Mouse (Mus musculus): ENCODE results near the gene Dock2. TPM values are rescaled to one million over a fixed set of nuclear protein-coding genes. Genes with fewer than 3 reads are reported as not detected.
"Not testable (repeated sequence)": the region's sequence is repeated elsewhere in the genome, so short reads cannot be mapped to it uniquely, and the experiment has no call there.

Gene Dock2
- polyA plus RNA-seq (2016; fragmentation: Nextera tagmentation; extraction: Ambion mirVana): 0.68 and 1.2 TPM in 2 replicates

DNA sequence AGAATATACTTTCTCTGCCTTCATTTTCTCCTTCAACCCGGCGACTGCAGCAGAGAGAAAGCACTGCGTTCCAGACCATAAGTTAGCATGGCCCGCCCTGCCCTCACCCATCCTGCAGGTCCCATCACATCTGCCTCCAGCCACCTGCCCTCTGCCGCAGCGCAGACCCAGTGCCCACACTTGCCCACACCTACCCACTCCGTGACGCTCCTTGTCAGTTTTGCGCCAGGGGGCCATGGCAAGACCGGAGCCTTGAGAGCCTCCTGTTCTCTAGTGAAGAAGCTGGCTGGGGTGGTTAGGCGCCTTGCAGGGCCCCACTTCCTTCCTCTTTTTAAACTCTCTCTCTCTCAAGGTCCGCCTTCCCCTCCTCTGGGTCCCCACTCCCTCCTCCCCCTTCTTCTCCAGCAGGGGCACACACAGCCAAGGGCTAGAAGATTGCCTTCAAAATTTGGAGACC lies at the start of gene Dock2:
Gene Dock2 (minus strand): TSS at position 306 of the 457 bp plus-strand sequence.
- WGBS: 77% methylated on average over 12 of the region's 12 CpGs
- Histone ChIP-seq H3K9me3 (no peaks in the 10 kb centered on the region), H3K4me1 (no peaks in the 10 kb centered on the region), H3K4me3 (no peak within 1 kb of the TSS), H3K27ac (no peak within 1 kb of the TSS), H3K36me3 (no peaks in the 10 kb centered on the region), H3K27me3 (ENCODE audit: insufficient read depth, poor library complexity, severe bottlenecking) (peaks cover 4% of the 10 kb centered on the region; the same call in 1 of the 2 replicates)
- DNase-seq (ENCODE audit: low spot score): no peak

DNA sequence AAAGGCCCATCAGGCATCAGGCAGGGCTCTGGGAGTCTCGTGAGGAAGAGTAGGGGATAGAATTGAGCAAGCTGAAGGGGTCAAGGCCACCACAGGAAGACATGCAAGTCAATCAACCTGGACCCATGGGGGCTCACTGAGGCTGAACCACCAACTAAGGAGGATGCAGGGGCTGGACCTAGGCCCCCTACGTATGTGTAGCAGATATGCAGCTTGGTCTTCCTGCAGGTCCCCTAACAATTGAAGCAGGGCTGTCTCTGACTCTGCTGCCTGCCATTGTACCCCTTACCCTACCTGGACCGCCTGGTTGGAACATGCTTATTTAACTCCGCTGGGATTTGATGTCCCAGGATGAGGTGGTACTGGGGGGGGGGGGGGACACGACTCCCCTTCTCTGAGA lies 49.0 kb upstream of the Dock2 start:
- Histone ChIP-seq H3K4me3 (peak overlapping the region; percentile 78), H3K36me3 (peaks cover 25% of the 10 kb centered on the region), H3K27ac (peak overlapping the region; percentile 92), H3K27me3 (ENCODE audit: insufficient read depth, poor library complexity, severe bottlenecking) (no peaks in the 10 kb centered on the region), H3K9me3 (no peaks in the 10 kb centered on the region), H3K4me1 (peaks cover 6% of the 10 kb centered on the region)
- 19% methylated on average over 5 of the region's 5 CpGs for WGBS
- no peak for DNase-seq (ENCODE audit: low spot score)

DNA sequence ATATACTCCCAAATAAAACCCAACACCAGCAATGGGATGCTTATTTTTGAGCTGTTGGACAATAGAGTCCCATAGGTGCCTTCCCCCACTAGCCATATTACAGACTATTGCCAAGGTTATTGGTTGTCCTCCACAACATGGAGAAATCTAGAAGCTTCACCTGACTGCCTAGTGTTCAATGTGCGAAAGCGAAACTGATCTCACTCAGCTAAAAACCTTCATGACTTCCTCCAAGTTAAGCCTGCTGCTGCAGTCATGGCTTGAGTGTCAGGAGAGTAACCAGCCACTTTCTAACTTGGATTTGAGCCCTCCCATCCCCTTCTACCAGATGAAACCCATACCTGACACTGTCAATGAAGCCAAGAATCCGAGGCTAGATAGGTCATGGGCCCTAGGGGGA lies 44.1 kb upstream of the Dock2 start:
- no peak overlapping the region for H3K27ac ChIP-seq
- no peaks in the 10 kb centered on the region for H3K27me3 ChIP-seq (ENCODE audit: insufficient read depth, poor library complexity, severe bottlenecking)
- H3K36me3 ChIP-seq: peaks cover 45% of the 10 kb centered on the region
- no peak for DNase-seq (ENCODE audit: low spot score)
- WGBS: 87% methylated on average over 3 of the region's 3 CpGs
- H3K4me3 ChIP-seq: no peak overlapping the region
- H3K4me1 ChIP-seq: peaks cover 5% of the 10 kb centered on the region
- no peaks in the 10 kb centered on the region for H3K9me3 ChIP-seq

DNA sequence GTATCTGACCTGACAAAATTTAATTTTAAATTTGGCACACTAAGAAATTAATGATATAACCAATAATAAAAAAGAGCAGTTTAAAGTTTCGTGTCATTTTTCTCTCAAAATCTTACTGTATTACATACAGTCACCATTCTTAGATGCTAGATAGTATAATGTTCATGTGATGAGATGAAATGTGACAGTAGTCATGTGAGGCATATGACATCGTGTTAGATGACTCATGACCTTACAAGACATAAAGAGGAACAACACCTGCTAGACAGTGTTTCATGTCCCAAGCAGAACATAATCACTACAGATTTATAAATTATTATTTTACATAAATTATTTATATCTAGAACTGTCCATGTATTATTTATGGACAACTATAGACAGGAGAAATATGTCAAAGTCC lies 43.2 kb upstream of the Dock2 start:
- Histone ChIP-seq H3K9me3 (no peaks in the 10 kb centered on the region), H3K36me3 (peaks cover 51% of the 10 kb centered on the region), H3K27me3 (ENCODE audit: insufficient read depth, poor library complexity, severe bottlenecking) (no peaks in the 10 kb centered on the region), H3K4me3 (no peak overlapping the region), H3K4me1 (no peaks in the 10 kb centered on the region), H3K27ac (no peak overlapping the region)
- 84% methylated on average over 2 of the region's 2 CpGs for WGBS
- DNase-seq (ENCODE audit: low spot score): no peak

DNA sequence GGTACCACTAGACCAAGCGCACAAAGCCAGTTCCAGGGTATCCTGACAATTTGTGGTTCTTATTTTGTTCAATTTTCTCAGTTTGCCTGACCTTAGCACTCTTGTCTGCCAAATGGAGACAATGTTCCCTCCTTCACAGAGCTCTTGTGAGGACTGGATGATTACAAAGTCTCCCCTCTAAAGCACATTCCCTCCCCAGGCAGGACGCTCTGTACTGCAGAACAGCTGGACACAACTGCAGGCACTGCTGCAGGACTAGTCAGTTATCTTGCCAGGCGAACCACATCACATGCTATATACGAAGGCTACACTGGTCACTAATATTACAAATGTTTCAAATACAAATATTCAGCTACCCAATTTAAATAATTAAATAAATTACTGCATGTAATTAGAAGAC lies 41.1 kb upstream of the Dock2 start:
- Histone ChIP-seq H3K9me3 (no peaks in the 10 kb centered on the region), H3K36me3 (peaks cover 63% of the 10 kb centered on the region), H3K27ac (no peak overlapping the region), H3K27me3 (ENCODE audit: insufficient read depth, poor library complexity, severe bottlenecking) (no peaks in the 10 kb centered on the region), H3K4me1 (no peaks in the 10 kb centered on the region), H3K4me3 (no peak overlapping the region)
- WGBS: 95% methylated on average over 4 of the region's 4 CpGs
- DNase-seq (ENCODE audit: low spot score): no peak

DNA sequence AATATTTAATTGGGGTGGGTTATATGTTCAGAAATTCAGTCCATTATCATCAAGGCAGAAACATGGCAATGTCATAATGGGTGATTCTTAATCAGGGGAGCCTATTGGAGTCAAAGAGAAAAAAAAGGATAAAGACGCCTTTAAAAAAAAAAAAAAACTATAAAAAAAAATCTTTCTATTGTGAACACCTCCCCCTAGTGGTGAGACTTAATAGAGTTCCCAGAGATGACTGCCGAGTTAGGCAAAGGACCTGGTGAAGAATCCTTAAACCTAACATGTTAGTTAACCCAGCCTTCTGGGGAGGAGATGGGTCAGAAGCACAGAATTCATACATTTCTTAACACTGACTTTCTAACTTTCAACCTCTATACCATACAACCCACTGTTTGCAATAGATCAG lies 31.1 kb upstream of the Dock2 start:
- Histone ChIP-seq H3K27ac (no peak overlapping the region), H3K36me3 (peaks cover 73% of the 10 kb centered on the region), H3K9me3 (no peaks in the 10 kb centered on the region), H3K4me1 (no peaks in the 10 kb centered on the region), H3K27me3 (ENCODE audit: insufficient read depth, poor library complexity, severe bottlenecking) (no peaks in the 10 kb centered on the region), H3K4me3 (no peak overlapping the region)
- 28% methylated on average over 2 of the region's 2 CpGs for WGBS
- DNase-seq (ENCODE audit: low spot score): no peak

DNA sequence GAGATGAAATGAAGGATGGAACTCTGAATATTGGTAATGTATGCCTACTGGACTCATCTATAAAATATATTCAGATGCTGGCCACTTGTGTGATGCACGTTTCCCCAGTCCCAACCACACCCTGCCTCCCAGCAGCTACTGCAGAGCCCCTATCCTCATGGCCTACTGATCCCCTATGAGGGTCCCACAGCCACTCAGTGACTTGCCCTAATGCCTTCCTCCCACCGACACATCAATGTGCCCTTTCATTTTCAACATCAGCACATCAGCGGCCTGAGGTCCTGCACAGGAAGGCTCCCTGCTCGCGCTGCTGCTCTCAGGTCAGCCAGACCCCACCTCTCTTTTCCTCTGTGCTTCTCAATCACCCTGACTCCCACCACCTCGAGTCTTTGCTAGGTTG lies 30.6 kb upstream of the Dock2 start:
- Histone ChIP-seq H3K27me3 (ENCODE audit: insufficient read depth, poor library complexity, severe bottlenecking) (no peaks in the 10 kb centered on the region), H3K36me3 (peaks cover 73% of the 10 kb centered on the region), H3K27ac (no peak overlapping the region), H3K4me3 (no peak overlapping the region), H3K4me1 (no peaks in the 10 kb centered on the region), H3K9me3 (no peaks in the 10 kb centered on the region)
- 85% methylated on average over 6 of the region's 6 CpGs for WGBS
- no peak for DNase-seq (ENCODE audit: low spot score)

DNA sequence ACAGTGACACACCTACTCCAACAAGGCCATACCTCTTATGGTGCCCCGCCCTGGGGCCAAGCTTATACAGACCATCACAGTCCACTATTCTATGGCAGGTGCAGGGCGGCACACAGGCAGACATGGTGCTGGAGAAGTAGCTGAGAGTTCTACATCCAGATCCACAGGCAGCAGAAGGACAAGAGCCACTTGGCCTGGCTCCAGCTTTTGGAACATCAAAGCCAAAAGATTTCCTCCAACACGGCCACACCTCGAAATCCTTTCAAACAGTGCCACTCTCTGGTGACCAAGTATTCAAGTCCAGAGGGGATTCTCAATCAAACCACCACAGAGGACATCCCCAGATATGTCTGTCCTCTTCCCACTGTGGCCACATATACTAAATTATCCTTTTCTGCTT lies 21.3 kb upstream of the Dock2 start:
- H3K27ac ChIP-seq; H3K36me3 ChIP-seq; H3K4me3 ChIP-seq; H3K9me3 ChIP-seq; H3K4me1 ChIP-seq; DNase-seq (ENCODE audit: low spot score); H3K27me3 ChIP-seq (ENCODE audit: insufficient read depth, poor library complexity, severe bottlenecking): not testable (repeated sequence)
- 84% methylated on average over 4 of the region's 4 CpGs for WGBS

DNA sequence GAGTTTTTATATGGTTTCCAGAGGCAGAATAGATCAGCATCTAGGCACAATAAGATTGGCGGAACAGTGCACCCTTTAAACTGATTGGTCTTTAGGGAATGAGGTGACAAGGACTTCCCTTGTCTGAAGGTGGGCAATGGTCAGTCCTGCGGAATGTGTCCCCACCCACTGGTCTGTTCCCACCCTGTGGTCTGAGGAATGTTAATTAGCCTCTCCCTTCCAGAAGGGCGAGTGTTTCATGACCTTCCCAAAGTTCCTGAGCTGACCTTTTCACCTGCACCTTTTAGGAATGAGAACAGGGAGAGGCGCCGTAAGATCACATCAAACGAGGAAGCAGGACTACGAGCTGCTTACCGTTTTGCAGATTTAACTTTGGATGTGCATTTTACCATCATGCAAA lies 14.4 kb upstream of the Dock2 start:
- 48% methylated on average over 8 of the region's 8 CpGs for WGBS
- H3K27me3 ChIP-seq (ENCODE audit: insufficient read depth, poor library complexity, severe bottlenecking); H3K9me3 ChIP-seq; H3K4me1 ChIP-seq; H3K4me3 ChIP-seq; H3K27ac ChIP-seq; DNase-seq (ENCODE audit: low spot score); H3K36me3 ChIP-seq: not testable (repeated sequence)

DNA sequence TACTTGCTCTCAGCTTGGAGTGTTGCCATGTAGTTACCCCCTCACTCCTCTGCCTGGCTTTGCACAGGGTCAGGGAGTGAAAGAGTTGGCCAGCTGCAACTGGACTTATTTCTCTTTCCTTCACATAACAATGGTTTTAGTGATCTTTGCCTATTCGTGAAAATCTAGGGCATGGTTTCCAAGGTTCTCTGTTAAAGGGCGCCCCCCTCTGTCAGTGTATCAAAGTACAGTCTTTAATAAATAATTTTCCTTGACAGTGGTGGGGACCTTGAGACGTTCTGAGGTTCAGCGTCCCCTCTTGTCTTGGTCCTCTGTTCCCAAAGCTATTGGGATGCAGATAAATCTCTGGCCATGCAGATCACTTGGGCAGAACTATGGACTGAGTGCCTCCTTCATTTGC lies 12.4 kb upstream of the Dock2 start:
- Histone ChIP-seq H3K9me3 (no peaks in the 10 kb centered on the region), H3K36me3 (no peaks in the 10 kb centered on the region), H3K27ac (no peak overlapping the region), H3K27me3 (ENCODE audit: insufficient read depth, poor library complexity, severe bottlenecking) (no peaks in the 10 kb centered on the region), H3K4me1 (0 out of 2 replicates have a peak, but pooled peaks cover 2% of the 10 kb centered on the region), H3K4me3 (no peak overlapping the region)
- WGBS: 24% methylated on average over 4 of the region's 4 CpGs
- no peak for DNase-seq (ENCODE audit: low spot score)

DNA sequence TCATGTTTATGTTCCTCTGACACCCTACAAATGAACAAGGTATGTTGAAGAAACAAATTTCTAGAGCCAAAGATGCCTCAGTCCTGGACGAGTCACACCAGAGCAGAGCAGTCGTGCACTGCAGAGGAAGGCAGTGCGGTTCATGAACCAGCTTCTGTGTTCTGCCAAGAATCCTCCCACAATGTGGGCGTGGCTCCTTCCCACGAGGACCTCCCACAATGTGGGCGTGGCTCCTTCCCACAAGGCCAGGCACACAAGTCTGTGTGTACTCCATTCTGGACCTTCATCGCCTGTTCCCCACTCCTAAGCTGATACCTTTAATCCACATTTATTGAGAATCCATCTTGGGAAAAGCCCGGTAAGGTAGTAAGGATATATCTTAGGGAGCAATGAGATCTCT lies 8.2 kb upstream of the Dock2 start:
- no peaks in the 10 kb centered on the region for H3K27me3 ChIP-seq (ENCODE audit: insufficient read depth, poor library complexity, severe bottlenecking)
- WGBS: 56% methylated on average over 8 of the region's 8 CpGs
- H3K9me3 ChIP-seq: no peaks in the 10 kb centered on the region
- DNase-seq (ENCODE audit: low spot score): no peak
- H3K27ac ChIP-seq: no peak overlapping the region
- H3K36me3 ChIP-seq: no peaks in the 10 kb centered on the region
- no peak overlapping the region for H3K4me3 ChIP-seq
- no peaks in the 10 kb centered on the region for H3K4me1 ChIP-seq

DNA sequence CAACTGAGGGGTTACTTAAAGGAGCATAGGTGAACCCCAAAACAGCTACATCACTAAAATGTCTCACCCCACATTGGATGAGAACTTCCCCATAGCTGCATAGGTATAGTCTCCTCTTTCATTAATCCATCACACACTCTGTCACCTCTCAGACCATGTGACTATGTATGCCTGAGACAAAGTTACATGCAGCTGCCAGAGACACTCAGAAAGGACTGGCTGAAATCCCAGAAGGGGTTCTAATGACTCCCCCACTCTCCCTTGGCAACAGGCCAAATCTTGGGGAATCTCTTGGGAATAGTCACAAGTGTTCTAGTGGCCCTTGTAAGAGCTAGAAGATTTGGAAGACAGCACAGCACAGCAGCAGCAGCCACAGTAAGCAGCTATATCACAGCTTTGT lies 1.2 kb upstream of the Dock2 start:
- no peak overlapping the region for H3K27ac ChIP-seq
- no peaks in the 10 kb centered on the region for H3K9me3 ChIP-seq
- no peak for DNase-seq (ENCODE audit: low spot score)
- H3K27me3 ChIP-seq (ENCODE audit: insufficient read depth, poor library complexity, severe bottlenecking): peaks cover 4% of the 10 kb centered on the region; the same call in 1 of the 2 replicates
- H3K4me3 ChIP-seq: no peak overlapping the region
- no peaks in the 10 kb centered on the region for H3K36me3 ChIP-seq
- H3K4me1 ChIP-seq: no peaks in the 10 kb centered on the region

DNA sequence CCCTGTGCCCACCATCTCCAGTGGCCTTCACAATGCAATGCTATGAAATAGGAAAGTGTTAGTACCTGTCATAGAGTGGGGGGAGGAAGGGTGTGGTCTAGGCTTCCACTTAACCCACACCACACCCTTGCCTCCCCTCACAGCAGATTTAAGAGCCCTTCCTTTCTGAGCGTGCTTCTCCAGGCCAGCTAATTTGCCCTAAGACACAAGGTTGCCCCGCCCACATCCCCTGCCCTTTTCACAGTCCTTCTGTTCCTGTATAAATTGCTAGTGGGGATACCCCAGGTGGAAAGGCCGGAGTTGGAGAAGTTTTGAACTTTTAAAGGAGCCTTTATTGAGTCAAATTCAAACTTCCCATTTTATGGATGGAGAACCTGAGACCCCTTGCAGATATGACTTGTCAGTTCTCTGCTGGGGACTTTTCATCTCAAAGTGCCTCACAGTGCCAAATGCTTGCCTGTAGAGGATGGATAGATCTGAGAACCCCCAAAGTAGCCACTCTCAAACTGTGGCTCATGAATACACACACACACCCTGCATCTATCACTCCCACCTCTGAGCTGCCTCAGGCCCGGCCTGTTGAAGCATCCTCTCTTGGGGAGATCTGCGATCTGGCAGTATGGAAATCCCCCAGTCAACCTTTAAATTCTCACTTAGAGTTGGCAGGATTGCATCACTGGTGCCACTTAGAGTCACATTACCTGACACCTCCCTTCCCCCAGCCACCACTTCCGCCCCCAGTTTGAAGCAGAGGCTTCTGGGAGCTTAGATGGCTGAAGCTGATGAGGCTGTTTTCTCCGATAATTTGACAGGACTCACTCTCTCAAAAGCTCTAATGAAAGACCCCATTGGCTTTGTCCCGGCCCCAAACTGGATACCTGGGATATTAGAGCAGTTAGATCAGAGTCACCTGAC lies 919 bp downstream of the Dock2 start:
- no peak for DNase-seq (ENCODE audit: low spot score)
- peaks cover 4% of the 10 kb centered on the region; the same call in 1 of the 2 replicates for H3K27me3 ChIP-seq (ENCODE audit: insufficient read depth, poor library complexity, severe bottlenecking)
- H3K27ac ChIP-seq: no peak overlapping the region
- WGBS: 73% methylated on average over 8 of the region's 8 CpGs
- H3K9me3 ChIP-seq: no peaks in the 10 kb centered on the region
- no peak overlapping the region for H3K4me3 ChIP-seq
- H3K4me1 ChIP-seq: no peaks in the 10 kb centered on the region
- no peaks in the 10 kb centered on the region for H3K36me3 ChIP-seq
